Mouse (Mus musculus) olfactory bulb, adult 2 months (tissue): ENCODE results near the gene Mcub. TPM values are rescaled to one million over a fixed set of nuclear protein-coding genes. Genes with fewer than 3 reads are reported as not detected.
A peak's percentile ranks its signal among the peaks of the same experiment; 100 is the strongest.

ENCODE experiments used
- H3K27ac ChIP-seq: fragments of 200-500 bp; 2 replicates; pipeline ENCODE4 v1.5.1; 2012; ENCODE audit warnings: low read depth, low read length; ENCODE audit not compliant: insufficient read depth
- H3K4me1 ChIP-seq: fragments of 200-500 bp; 2 replicates; pipeline ENCODE4 v1.6.1; 2012; ENCODE audit warnings: low read length; ENCODE audit not compliant: control insufficient read depth, insufficient read depth
- H3K4me3 ChIP-seq: fragments of 200-500 bp; 2 replicates; pipeline ENCODE4 v1.5.1; 2012; ENCODE audit warnings: mild to moderate bottlenecking, low read depth, low read length, moderate library complexity; ENCODE audit not compliant: insufficient read depth
- CTCF ChIP-seq: fragments of 200-500 bp; IDR thresholded peaks from 2 replicates; pipeline ENCODE4 v1.5.1; 2012; ENCODE audit warnings: low read depth, mild to moderate bottlenecking, low read length, moderate library complexity; ENCODE audit not compliant: insufficient read depth
- POLR2A ChIP-seq: fragments of 200-500 bp; IDR thresholded peaks from 2 replicates; pipeline ENCODE4 v1.6.1; 2012; ENCODE audit warnings: mild to moderate bottlenecking, low read depth, low read length, moderate library complexity; ENCODE audit not compliant: insufficient read depth
- WGBS: fragments of 180-500 bp; shearing (Covaris S2); methylation state at CpG from one replicate; pipeline ENCODE4 v1.1.7; 2018; 5-methylcytosine and 5-hydroxymethylcytosine counted together
- polyA plus RNA-seq: library from polyadenylated mRNA; stranded (reverse); fragments of >200 nt; gene quantifications from 2 replicates; pipeline ENCODE4 v1.2.4, GENCODE M21; 2012; ENCODE audit warnings: low replicate concordance; ENCODE audit not compliant: missing spikeins, insufficient read depth, insufficient read length

Gene Mcub
- not detected in 2 replicates for polyA plus RNA-seq

GRCm38 (mm10) chr3:129969432-129970395, at the start of gene Mcub:
Mcub (minus strand) TSS chr3:129970206.
- H3K4me1 ChIP-seq = peaks cover 18% of the 10 kb centered on the region
- TF ChIP-seq POLR2A (no peak), CTCF (no peak)
- H3K4me3 ChIP-seq = peak within 1 kb of the TSS; percentile 61
- under 1% methylated on average over 63 of the region's 63 CpGs for WGBS
- H3K27ac ChIP-seq = no peak within 1 kb of the TSS

- Histone ChIP-seq H3K4me1 (no peaks in the 10 kb centered on the region; the same call in 1 of the 2 replicates), H3K27ac (no peak overlapping the region), H3K4me3 (no peak overlapping the region)
- no peak for TF ChIP-seq CTCF
- no peak for TF ChIP-seq POLR2A
- 70% methylated on average over 2 of the region's 2 CpGs for WGBS
These were observed 42.9 kb upstream of the Mcub start for GRCm38 (mm10) chr3:130012943-130013342.

GRCm38 (mm10) chr3:130011236-130011635, 41.2 kb upstream of the Mcub start:
- TF ChIP-seq CTCF = no peak
- TF ChIP-seq POLR2A = no peak
- peaks cover 2% of the 10 kb centered on the region; the same call in 1 of the 2 replicates for H3K4me1 ChIP-seq

GRCm38 (mm10) chr3:130006141-130006540, 36.1 kb upstream of the Mcub start:
- 73% methylated on average over 7 of the region's 7 CpGs for WGBS
- no peak overlapping the region for H3K27ac ChIP-seq
- H3K4me3 ChIP-seq = no peak overlapping the region
- H3K4me1 ChIP-seq = 0 out of 2 replicates have a peak, but pooled peaks cover 2% of the 10 kb centered on the region
- TF ChIP-seq POLR2A (no peak), CTCF (no peak)

More at GRCm38 (mm10) chr3:130011236-130011635, 41.2 kb upstream of the Mcub start:
- 12% methylated on average over 1 of the region's 1 CpGs for WGBS
- H3K27ac ChIP-seq = no peak overlapping the region
- no peak overlapping the region for H3K4me3 ChIP-seq

- H3K4me3 ChIP-seq = no peak overlapping the region
- H3K27ac ChIP-seq = no peak overlapping the region
- TF ChIP-seq POLR2A (no peak), CTCF (no peak)
- H3K4me1 ChIP-seq = peaks cover 12% of the 10 kb centered on the region
- WGBS = 91% methylated on average over 11 of the region's 11 CpGs
These were observed 30.9 kb upstream of the Mcub start for GRCm38 (mm10) chr3:130000926-130001325.

- TF ChIP-seq POLR2A = no peak
- no peak for TF ChIP-seq CTCF
These were observed 28.5 kb upstream of the Mcub start for GRCm38 (mm10) chr3:129998526-129998925.

GRCm38 (mm10) chr3:129998001-129998400, 28.0 kb upstream of the Mcub start:
- peak overlapping the region; percentile 27 for H3K27ac ChIP-seq
- no peak for TF ChIP-seq CTCF
- no peak for TF ChIP-seq POLR2A
- WGBS = 40% methylated on average over 7 of the region's 7 CpGs
- H3K4me1 ChIP-seq = peaks cover 14% of the 10 kb centered on the region
- H3K4me3 ChIP-seq = no peak overlapping the region

More at GRCm38 (mm10) chr3:129998526-129998925, 28.5 kb upstream of the Mcub start:
- 34% methylated on average over 6 of the region's 6 CpGs for WGBS
- H3K4me1 ChIP-seq = peaks cover 14% of the 10 kb centered on the region
- H3K27ac ChIP-seq = peak overlapping the region; percentile 27
- H3K4me3 ChIP-seq = no peak overlapping the region

- 59% methylated on average over 3 of the region's 3 CpGs for WGBS
- no peak overlapping the region for H3K27ac ChIP-seq
- no peak overlapping the region for H3K4me3 ChIP-seq
- peaks cover 14% of the 10 kb centered on the region for H3K4me1 ChIP-seq
- no peak for TF ChIP-seq CTCF
- no peak for TF ChIP-seq POLR2A
These were observed 27.3 kb upstream of the Mcub start for GRCm38 (mm10) chr3:129997324-129997723.

- H3K4me1 ChIP-seq = peaks cover 5% of the 10 kb centered on the region
- WGBS = 90% methylated on average over 13 of the region's 13 CpGs
These were observed 17.3 kb upstream of the Mcub start for GRCm38 (mm10) chr3:129987297-129987696.

More at GRCm38 (mm10) chr3:129987297-129987696, 17.3 kb upstream of the Mcub start:
- Histone ChIP-seq H3K27ac (no peak overlapping the region), H3K4me3 (no peak overlapping the region)
- no peak for TF ChIP-seq CTCF
- TF ChIP-seq POLR2A = no peak
